Mouse (Mus musculus): ENCODE measurements around the gene Arhgap35.

The Arhgap35 gene

DNA sequence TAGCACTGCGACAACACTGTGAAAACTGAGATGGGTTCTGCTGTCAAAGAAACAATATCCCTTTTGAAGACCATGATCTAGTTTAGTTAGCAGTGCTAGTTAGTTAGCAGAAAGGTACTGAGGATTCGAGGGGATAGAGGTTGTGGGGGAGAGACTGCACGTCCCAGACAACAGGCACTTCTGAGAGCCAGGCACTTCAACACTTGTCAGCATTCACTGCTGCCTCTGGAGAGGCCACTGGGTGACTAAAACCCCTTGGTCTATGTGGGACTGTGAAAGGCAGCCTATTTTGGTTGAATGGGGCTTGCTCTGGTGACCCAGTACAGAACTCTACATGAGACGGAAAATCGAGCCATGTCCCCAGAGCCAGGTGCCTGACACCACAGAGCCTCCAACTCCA lies 97.6 kb downstream of the Arhgap35 start:
- WGBS = 81% methylated on average over 5 of the region's 5 CpGs

GRCm38 (mm10) chr7:16507284-16507683 lies 107.5 kb downstream of the Arhgap35 start:
- WGBS = 22% methylated on average over 3 of the region's 3 CpGs

DNA sequence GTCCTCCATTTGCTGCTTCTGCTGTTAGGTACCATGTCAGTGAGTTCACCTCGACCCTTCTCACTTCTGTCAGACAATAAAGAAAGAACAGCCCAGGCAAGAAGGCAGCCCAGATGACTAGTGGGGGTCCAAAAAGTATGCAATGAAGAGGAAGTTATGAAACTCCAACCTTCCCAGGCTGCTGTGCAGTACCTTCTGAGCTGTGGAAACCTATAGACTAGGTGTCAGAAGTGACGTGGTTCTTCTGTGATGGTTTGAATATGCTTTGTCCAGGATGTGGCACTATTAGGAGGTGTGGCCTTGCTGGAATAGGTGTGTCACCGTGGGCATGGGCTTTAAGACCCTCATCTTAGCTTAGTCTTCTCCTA lies 109.6 kb downstream of the Arhgap35 start:
- WGBS = 88% methylated on average over 3 of the region's 3 CpGs

GRCm38 (mm10) chr7:16504573-16505225 lies 110.1 kb downstream of the Arhgap35 start:
- WGBS = 37% methylated on average over 2 of the region's 2 CpGs

DNA sequence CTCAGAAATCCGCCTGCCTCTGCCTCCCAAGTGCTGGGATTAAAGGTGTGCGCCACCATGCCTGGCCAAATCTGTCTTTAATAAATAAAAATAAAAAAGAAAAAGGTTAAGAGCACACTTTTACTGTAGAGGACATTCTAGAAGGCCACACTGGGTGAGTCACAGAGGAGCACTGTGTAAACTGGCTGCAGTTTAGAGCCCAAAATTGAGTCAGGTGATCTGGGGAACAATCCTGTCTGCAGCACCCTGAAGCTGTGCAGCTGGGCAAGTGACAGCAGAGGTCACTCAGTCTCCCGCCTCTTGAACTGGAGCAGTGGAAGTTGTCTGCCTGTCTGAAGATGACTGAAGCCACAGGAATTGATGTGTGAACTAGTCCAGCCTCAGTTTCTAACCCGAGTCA lies 113.2 kb downstream of the Arhgap35 start:
- WGBS = 90% methylated on average over 4 of the region's 4 CpGs

- 60% methylated on average over 6 of the region's 6 CpGs for WGBS
Observed at GRCm38 (mm10) chr7:16499671-16500104, 115.1 kb downstream of the Arhgap35 start.

DNA sequence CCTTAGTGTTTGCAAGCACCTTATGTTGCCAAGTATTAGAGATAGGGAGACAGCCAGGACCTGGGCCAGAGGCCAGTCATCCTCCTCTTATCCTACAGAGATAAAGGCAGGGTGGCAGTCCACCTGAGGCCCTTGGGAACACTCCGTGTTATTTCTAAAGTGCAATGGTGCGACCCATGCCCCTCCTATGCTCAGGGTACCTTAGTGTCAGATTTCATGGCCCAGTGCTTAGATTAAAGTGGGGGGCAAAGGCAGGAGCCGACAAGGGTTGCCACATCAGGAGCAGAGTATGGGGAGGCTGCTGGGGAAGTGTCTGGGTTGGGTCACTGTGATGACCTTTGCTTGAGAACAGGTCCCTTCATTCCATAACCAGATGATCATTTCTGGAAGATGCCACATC lies 118.5 kb downstream of the Arhgap35 start:
- 92% methylated on average over 3 of the region's 3 CpGs for WGBS

DNA sequence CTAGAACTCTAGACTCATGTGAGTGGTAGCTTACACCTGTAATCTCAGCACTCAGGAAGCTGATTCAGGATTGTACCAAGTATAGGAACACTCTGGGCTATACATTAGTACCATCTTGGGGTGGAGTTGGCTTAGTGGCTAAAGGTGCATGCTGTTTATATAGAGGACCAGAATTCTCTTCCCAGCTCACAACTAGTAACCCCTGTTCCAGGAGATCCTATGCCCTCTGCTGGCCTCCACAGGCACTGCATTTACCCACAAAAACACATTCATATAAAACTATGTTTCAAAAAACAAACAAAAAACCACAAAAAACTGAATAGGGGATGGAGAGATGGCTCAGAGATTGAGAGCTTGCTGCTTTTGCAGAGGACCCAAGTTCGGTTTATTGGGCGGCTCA lies 121.4 kb downstream of the Arhgap35 start:
- WGBS = 52% methylated on average over 2 of the region's 2 CpGs

GRCm38 (mm10) chr7:16492211-16492610 lies 122.6 kb downstream of the Arhgap35 start:
- 45% methylated on average over 3 of the region's 3 CpGs for WGBS

GRCm38 (mm10) chr7:16491759-16492158 lies 123.0 kb downstream of the Arhgap35 start:
- 18% methylated on average over 3 of the region's 3 CpGs for WGBS

- WGBS = 86% methylated on average over 9 of the region's 9 CpGs
Observed at GRCm38 (mm10) chr7:16489948-16490347, 124.8 kb downstream of the Arhgap35 start.

GRCm38 (mm10) chr7:16477628-16478027 lies 137.2 kb downstream of the Arhgap35 start, which contains the start of gene Npas1:
Npas1 (minus strand) TSS chr7:16477728.
- WGBS = 94% methylated on average over 8 of the region's 8 CpGs

- 6% methylated on average over 34 of the region's 34 CpGs for WGBS
Observed at GRCm38 (mm10) chr7:16476600-16476989, 138.2 kb downstream of the Arhgap35 start.

DNA sequence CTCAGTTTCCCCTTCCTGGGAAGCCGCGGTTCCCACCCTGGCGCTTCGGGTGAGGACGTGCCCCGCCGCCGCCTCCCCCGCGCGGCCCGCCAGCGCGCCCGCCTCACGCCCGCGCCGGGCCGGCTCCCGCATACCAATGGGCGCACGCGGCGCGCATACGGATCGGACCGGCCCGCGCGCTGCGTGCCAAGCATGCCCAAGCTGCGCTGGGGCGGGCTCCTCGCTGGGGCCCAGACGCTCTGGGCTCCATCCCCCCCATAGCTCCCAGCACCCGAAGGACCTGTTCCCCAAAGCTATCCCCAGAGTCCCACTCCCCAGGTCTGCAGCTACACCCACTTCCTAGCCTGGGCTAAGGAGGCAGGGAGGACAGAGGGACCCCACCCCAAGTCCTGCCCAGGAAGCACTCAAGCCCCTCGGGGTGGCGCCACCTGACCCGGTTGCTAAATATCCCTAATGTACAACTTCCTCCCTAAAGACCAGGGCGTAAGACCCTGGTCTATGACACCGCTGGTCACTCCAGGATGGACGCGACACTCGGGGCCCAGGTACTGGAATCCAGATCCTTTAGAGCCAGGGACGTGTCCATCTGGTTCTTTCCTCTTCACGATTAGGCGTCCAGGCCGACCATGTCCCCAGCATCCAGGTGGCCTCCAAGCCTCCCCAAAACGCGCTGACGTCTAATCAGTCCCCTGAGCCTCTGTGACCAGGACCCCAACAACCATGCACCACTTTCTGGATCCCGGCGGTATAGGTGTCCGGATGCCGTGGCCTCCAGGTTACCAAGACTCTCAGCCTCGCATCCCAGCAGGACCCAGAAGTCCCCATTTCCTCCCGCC lies 138.8 kb downstream of the Arhgap35 start:
- 2% methylated on average over 59 of the region's 59 CpGs for WGBS

- WGBS = 4% methylated on average over 23 of the region's 23 CpGs
Observed at GRCm38 (mm10) chr7:16475321-16475720, 139.5 kb downstream of the Arhgap35 start.

DNA sequence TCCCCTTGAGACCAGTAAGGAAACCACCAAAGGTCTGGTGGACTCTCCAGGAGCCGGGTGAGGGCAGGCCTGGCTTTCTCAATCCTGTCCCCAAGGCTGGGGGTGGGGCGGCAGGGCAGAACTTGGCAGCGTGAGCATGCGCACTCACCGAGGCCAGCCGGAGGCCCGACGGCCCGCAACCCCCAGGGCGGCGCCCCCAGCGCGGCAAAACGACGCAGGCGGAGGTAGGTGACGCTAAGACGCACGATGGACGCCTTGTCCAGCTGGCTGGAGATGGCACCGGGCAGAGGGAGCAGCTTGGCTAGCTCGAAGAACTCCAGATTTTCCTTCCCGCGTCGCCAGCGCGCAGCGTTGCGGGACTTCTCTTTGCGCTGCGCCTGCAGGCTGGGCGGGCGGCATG lies 140.3 kb downstream of the Arhgap35 start:
- WGBS = 15% methylated on average over 33 of the region's 33 CpGs

GRCm38 (mm10) chr7:16473847-16474246 lies 140.9 kb downstream of the Arhgap35 start:
- 85% methylated on average over 8 of the region's 8 CpGs for WGBS

- WGBS = 36% methylated on average over 17 of the region's 17 CpGs
Observed at GRCm38 (mm10) chr7:16472116-16472709, 142.6 kb downstream of the Arhgap35 start.

- 57% methylated on average over 9 of the region's 9 CpGs for WGBS
Observed at GRCm38 (mm10) chr7:16471549-16471948, 143.2 kb downstream of the Arhgap35 start.

GRCm38 (mm10) chr7:16468115-16468514 lies 146.7 kb downstream of the Arhgap35 start:
- WGBS = 13% methylated on average over 5 of the region's 5 CpGs

- 67% methylated on average over 4 of the region's 4 CpGs for WGBS
Observed at GRCm38 (mm10) chr7:16466565-16466964, 148.2 kb downstream of the Arhgap35 start.

GRCm38 (mm10) chr7:16465568-16465967 lies 149.2 kb downstream of the Arhgap35 start:
- 95% methylated on average over 5 of the region's 5 CpGs for WGBS

DNA sequence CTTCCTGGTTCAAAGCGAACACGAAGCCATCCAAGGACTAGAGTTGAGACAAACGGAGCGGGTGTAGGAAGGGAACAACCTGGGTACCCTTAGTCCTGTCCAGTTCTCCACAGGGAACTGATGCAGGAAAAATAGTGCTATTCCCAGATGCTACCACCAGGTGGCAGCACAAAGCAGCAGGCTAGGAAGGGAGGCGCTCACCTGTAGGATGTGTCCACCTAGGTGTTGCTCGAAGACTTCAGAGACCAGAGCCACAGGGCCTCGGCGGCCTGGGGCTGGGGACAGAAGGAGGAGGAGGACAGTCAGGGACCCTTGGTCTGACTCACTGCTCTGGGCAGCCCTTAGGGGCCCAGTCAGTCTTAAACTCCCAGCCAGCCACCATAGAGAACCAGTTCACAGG lies 149.6 kb downstream of the Arhgap35 start:
- WGBS = 10% methylated on average over 8 of the region's 8 CpGs
